Mouse (Mus musculus) G1E (cell line): Measurements from ENCODE around the gene Pcbd2.

Experiments used
- CTCF ChIP-seq: IDR thresholded peaks from 2 replicates; pipeline ENCODE4 v1.5.1; 2012; ENCODE audit warnings: low read depth, low read length, inconsistent platforms, mixed read lengths
- GATA1 ChIP-seq: IDR thresholded peaks from 2 replicates; pipeline ENCODE4 v1.6.1; 2012; ENCODE audit warnings: borderline replicate concordance, low read length, inconsistent platforms, mixed read lengths
- TAL1 ChIP-seq: conservative IDR thresholded peaks from 2 replicates; pipeline ENCODE4 v1.6.1; 2012; ENCODE audit warnings: low read depth, low read length, inconsistent platforms, mixed read lengths

GRCm38 (mm10) chr13:55686107-55686633, 41.0 kb upstream of the Pcbd2 start:
- TF ChIP-seq TAL1: no peak
- no peak for TF ChIP-seq GATA1
- TF ChIP-seq CTCF: no peak
